Mouse (Mus musculus) gastrocnemius, adult 8-10 months (tissue): ENCODE data around the gene Gm37419. TPM values are rescaled to one million over a fixed set of nuclear protein-coding genes. Genes with fewer than 3 reads are reported as not detected.

Experiments used
- total RNA-seq, 4 experiments: library from RNA; stranded (reverse); gene quantifications; 2 replicates each; pipeline ENCODE4 v1.2.4; 2022

Gene Gm37419
- total RNA-seq, 4 experiments from 2014 or later: not detected

Other genes starting within 250 kb of the Gm37419 start
- not detected for gene Sst, start 97.5 kb upstream of the Gm37419 start, total RNA-seq
- gene Rtp2, start 56.1 kb upstream of the Gm37419 start, total RNA-seq: not detected
- gene Bcl6, start 370 bp downstream of the Gm37419 start, total RNA-seq: 10 to 100 TPM; 43.6 to 72.2 (median 55.8) TPM